Mouse (Mus musculus): ENCODE measurements around the gene Gm42420. TPM values are rescaled to one million over a fixed set of nuclear protein-coding genes. Genes with fewer than 3 reads are reported as not detected.

The Gm42420 gene
- 1.1 and 1.8 TPM in 2 replicates for polyA plus RNA-seq (2015; fragmentation: Nextera tagmentation; extraction: Ambion mirVana)

DNA sequence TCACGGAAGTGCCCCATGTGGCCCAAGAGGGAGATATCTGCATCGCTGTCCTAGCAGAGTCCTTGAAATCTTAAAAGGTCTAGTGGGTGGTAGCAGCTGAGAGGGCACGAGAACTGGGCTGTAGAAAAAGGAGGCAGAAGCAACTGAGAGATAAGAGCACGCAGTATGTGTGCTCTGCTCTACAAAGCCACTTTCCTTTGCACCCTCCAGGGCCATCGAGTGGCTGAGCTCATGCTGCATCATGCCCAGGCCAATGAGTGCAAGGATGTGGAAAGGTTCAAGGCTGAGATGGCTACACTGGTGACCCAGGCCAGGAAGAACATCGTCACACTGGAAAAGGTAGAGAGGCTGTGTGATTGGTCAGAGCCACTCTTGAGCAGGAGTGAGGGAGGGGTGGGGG lies at the start of gene Gm42420:
Gm42420 (plus strand) TSS at position 237 of the 400 bp plus-strand sequence.
- WGBS: 74% methylated on average over 6 of the region's 6 CpGs
- no peak within 1 kb of the TSS for H3K4me3 ChIP-seq
- H3K4me1 ChIP-seq: no peaks in the 10 kb centered on the region
- no peak within 1 kb of the TSS for H3K27ac ChIP-seq (replicated peaks)
- no peaks in the 10 kb centered on the region for H3K9me3 ChIP-seq
- H3K9ac ChIP-seq: no peak within 1 kb of the TSS
- no peaks in the 10 kb centered on the region for H3K27me3 ChIP-seq (replicated peaks)
- H3K4me2 ChIP-seq: no peak within 1 kb of the TSS
- H3K36me3 ChIP-seq: peaks cover 92% of the 10 kb centered on the region
- 0 out of 2 replicates have a peak, but pooled peaks have one; percentile 15 for ATAC-seq (ENCODE audit: extremely low read depth, insufficient number of reproducible peaks, low FRiP score, low TSS enrichment)

DNA sequence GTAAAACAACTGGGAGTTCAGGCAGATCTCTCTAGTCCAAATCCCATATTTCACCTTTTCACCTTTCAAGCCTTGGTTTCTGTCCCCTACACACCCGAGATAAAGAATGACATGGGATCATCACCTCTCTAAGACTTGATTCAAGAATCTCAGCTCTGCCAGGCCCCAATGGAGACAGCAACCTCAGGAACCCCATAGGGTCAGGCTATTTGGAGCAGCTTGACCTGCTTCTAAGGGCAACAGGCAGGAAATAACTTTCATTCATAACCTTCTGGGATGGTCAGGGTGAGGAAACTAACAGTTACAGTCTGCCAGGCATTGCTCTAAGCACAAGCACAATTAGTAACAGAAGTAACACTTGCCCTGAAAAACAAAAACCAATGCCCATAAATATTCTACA lies 48.9 kb upstream of the Gm42420 start:
- Histone ChIP-seq H3K4me2 (no peak overlapping the region), H3K9me3 (peaks cover 4% of the 10 kb centered on the region; the same call in 1 of the 2 replicates), H3K27ac (replicated peaks) (no peak overlapping the region), H3K27me3 (replicated peaks) (no peaks in the 10 kb centered on the region), H3K4me1 (peaks cover 37% of the 10 kb centered on the region), H3K9ac (no peak overlapping the region), H3K36me3 (peaks cover 13% of the 10 kb centered on the region), H3K4me3 (no peak overlapping the region)
- no peak for ATAC-seq (ENCODE audit: extremely low read depth, insufficient number of reproducible peaks, low FRiP score, low TSS enrichment)
- WGBS: 29% methylated on average over 1 of the region's 1 CpGs

- 92% methylated on average over 5 of the region's 5 CpGs for WGBS
- H3K4me2 ChIP-seq: no peak overlapping the region
- no peak overlapping the region for H3K4me3 ChIP-seq
- H3K9ac ChIP-seq: no peak overlapping the region
- peaks cover 4% of the 10 kb centered on the region; the same call in 1 of the 2 replicates for H3K9me3 ChIP-seq
- ATAC-seq (ENCODE audit: extremely low read depth, insufficient number of reproducible peaks, low FRiP score, low TSS enrichment): no peak
- H3K4me1 ChIP-seq: peaks cover 40% of the 10 kb centered on the region
- H3K27ac ChIP-seq (replicated peaks): no peak overlapping the region
- no peaks in the 10 kb centered on the region for H3K27me3 ChIP-seq (replicated peaks)
- peaks cover 13% of the 10 kb centered on the region for H3K36me3 ChIP-seq
Measured at GRCm38 (mm10) chr6:39537276-39537675, 48.3 kb upstream of the Gm42420 start.

- peak overlapping the region; percentile 24; the same call in 1 of the 2 replicates for H3K9ac ChIP-seq
- no peak for ATAC-seq (ENCODE audit: extremely low read depth, insufficient number of reproducible peaks, low FRiP score, low TSS enrichment)
- H3K4me3 ChIP-seq: no peak overlapping the region
- H3K27me3 ChIP-seq (replicated peaks): no peaks in the 10 kb centered on the region
- H3K9me3 ChIP-seq: peaks cover 4% of the 10 kb centered on the region; the same call in 1 of the 2 replicates
- peak overlapping the region; percentile 82 for H3K27ac ChIP-seq (replicated peaks)
- peaks cover 50% of the 10 kb centered on the region for H3K4me1 ChIP-seq
- H3K36me3 ChIP-seq: peaks cover 9% of the 10 kb centered on the region
- H3K4me2 ChIP-seq: no peak overlapping the region
- 60% methylated on average over 8 of the region's 8 CpGs for WGBS
Measured at GRCm38 (mm10) chr6:39538227-39538626, 47.3 kb upstream of the Gm42420 start.

GRCm38 (mm10) chr6:39539679-39540155 lies 45.8 kb upstream of the Gm42420 start:
- peak overlapping the region; percentile 56 for H3K4me2 ChIP-seq
- 15% methylated on average over 7 of the region's 7 CpGs for WGBS
- H3K4me3 ChIP-seq: peak overlapping the region; percentile 17; the same call in 1 of the 2 replicates
- H3K9ac ChIP-seq: peak overlapping the region; percentile 1
- H3K9me3 ChIP-seq: no peaks in the 10 kb centered on the region
- peaks cover 65% of the 10 kb centered on the region for H3K4me1 ChIP-seq
- H3K27me3 ChIP-seq (replicated peaks): no peaks in the 10 kb centered on the region
- ATAC-seq (ENCODE audit: extremely low read depth, insufficient number of reproducible peaks, low FRiP score, low TSS enrichment): peak; percentile 38; the same call in 1 of the 2 replicates
- H3K27ac ChIP-seq (replicated peaks): peak overlapping the region; percentile 82
- H3K36me3 ChIP-seq: no peaks in the 10 kb centered on the region

DNA sequence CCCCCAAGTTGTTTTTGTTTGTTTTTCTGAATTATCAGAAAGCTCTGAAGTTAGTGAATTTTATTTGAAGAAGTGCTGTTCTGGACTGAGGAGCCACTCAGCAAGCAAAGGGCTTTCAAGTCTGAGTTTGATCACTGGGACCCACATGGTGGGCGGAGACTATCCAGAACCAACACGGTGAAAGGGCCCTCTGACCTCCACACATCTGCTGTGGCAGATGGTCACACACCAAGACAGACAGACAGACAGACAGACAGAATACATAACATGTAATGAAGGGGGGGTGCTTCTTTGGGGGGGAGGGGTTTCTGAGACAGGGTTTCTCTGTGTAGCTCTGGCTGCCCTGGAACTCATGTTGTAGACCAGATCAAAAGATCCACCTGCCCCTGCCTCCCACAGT lies 45.0 kb upstream of the Gm42420 start:
- Histone ChIP-seq H3K4me3 (no peak overlapping the region), H3K27ac (replicated peaks) (peak overlapping the region; percentile 82), H3K36me3 (no peaks in the 10 kb centered on the region), H3K4me1 (peaks cover 73% of the 10 kb centered on the region), H3K9me3 (no peaks in the 10 kb centered on the region), H3K9ac (no peak overlapping the region), H3K27me3 (replicated peaks) (no peaks in the 10 kb centered on the region), H3K4me2 (peak overlapping the region; percentile 56; the same call in 1 of the 2 replicates)
- ATAC-seq (ENCODE audit: extremely low read depth, insufficient number of reproducible peaks, low FRiP score, low TSS enrichment): no peak
- WGBS: 43% methylated on average over 2 of the region's 2 CpGs

DNA sequence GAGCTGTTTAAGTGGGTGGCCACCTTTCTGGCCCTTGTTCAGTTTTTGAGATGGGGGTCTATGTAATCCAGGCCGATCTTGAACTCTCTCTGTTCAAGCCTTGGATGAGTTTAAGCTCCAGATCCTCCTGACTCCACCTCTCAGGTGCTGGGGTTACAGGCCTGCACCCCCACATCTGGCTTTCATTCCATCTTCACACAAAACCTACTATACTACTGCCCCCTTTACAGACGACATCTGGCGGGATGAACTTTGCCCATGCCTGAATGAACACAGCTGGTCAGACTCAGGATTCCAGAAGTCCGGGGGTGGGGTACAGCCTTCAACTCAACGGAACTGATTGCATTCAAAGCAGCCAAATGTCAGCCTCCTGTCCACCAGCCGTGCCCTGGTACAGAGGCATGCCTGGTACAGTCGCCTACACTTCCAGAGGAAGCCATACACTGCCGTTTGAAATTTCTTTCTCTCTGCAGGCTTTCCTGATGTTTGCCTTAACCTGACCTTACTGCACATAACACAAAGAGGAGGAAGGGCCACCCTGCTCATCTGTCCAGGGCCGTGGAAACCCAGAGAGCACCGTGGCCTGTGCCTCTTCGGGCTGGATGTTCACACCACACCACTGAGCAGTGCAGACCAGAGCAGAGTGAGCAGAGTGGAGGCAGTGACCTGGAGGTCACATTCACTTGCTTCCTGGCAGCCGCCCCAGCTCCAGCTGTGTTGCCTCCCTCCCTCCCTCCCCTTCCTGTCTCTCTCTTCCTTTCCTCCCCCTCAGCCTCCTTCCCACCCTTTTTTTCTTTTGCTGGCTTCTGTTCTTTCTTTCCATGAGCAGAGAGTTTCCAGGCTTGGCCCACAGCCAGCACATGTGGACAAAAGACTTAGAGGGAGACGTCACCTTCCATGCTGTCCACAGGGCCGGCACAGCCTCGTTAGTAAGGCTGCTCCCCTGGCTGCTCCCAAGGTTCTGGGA lies 42.6 kb upstream of the Gm42420 start:
- H3K36me3 ChIP-seq: no peaks in the 10 kb centered on the region
- no peaks in the 10 kb centered on the region for H3K9me3 ChIP-seq
- H3K9ac ChIP-seq: peak overlapping the region; percentile 69
- H3K4me2 ChIP-seq: peak overlapping the region; percentile 42
- no peak overlapping the region for H3K4me3 ChIP-seq
- WGBS: 22% methylated on average over 15 of the region's 15 CpGs
- H3K27me3 ChIP-seq (replicated peaks): no peaks in the 10 kb centered on the region
- ATAC-seq (ENCODE audit: extremely low read depth, insufficient number of reproducible peaks, low FRiP score, low TSS enrichment): peak; percentile 74
- H3K4me1 ChIP-seq: peaks cover 78% of the 10 kb centered on the region
- peak overlapping the region; percentile 92 for H3K27ac ChIP-seq (replicated peaks)

- H3K9me3 ChIP-seq: no peaks in the 10 kb centered on the region
- ATAC-seq (ENCODE audit: extremely low read depth, insufficient number of reproducible peaks, low FRiP score, low TSS enrichment): no peak
- 53% methylated on average over 15 of the region's 15 CpGs for WGBS
- H3K36me3 ChIP-seq: no peaks in the 10 kb centered on the region
- H3K9ac ChIP-seq: peak overlapping the region; percentile 69
- H3K4me2 ChIP-seq: peak overlapping the region; percentile 42; the same call in 1 of the 2 replicates
- peak overlapping the region; percentile 92 for H3K27ac ChIP-seq (replicated peaks)
- H3K4me3 ChIP-seq: no peak overlapping the region
- peaks cover 68% of the 10 kb centered on the region for H3K4me1 ChIP-seq
- H3K27me3 ChIP-seq (replicated peaks): no peaks in the 10 kb centered on the region
Measured at GRCm38 (mm10) chr6:39543769-39544420, 41.7 kb upstream of the Gm42420 start.

GRCm38 (mm10) chr6:39545474-39545873 lies 40.1 kb upstream of the Gm42420 start:
- ATAC-seq (ENCODE audit: extremely low read depth, insufficient number of reproducible peaks, low FRiP score, low TSS enrichment): no peak
- Histone ChIP-seq H3K36me3 (no peaks in the 10 kb centered on the region), H3K4me3 (no peak overlapping the region), H3K27me3 (replicated peaks) (no peaks in the 10 kb centered on the region), H3K9me3 (no peaks in the 10 kb centered on the region), H3K27ac (replicated peaks) (peak overlapping the region; percentile 92), H3K9ac (no peak overlapping the region), H3K4me1 (peaks cover 52% of the 10 kb centered on the region), H3K4me2 (no peak overlapping the region)
- WGBS: 79% methylated on average over 7 of the region's 7 CpGs

- no peaks in the 10 kb centered on the region for H3K9me3 ChIP-seq
- H3K4me2 ChIP-seq: no peak overlapping the region
- no peak overlapping the region for H3K9ac ChIP-seq
- H3K36me3 ChIP-seq: peaks cover 7% of the 10 kb centered on the region; the same call in 1 of the 2 replicates
- peaks cover 44% of the 10 kb centered on the region for H3K4me1 ChIP-seq
- no peak overlapping the region for H3K4me3 ChIP-seq
- no peak overlapping the region for H3K27ac ChIP-seq (replicated peaks)
- WGBS: 85% methylated on average over 5 of the region's 5 CpGs
- no peaks in the 10 kb centered on the region for H3K27me3 ChIP-seq (replicated peaks)
- no peak for ATAC-seq (ENCODE audit: extremely low read depth, insufficient number of reproducible peaks, low FRiP score, low TSS enrichment)
Measured at GRCm38 (mm10) chr6:39548030-39548429, 37.5 kb upstream of the Gm42420 start.

Data from heart, embryonic 13.5 days (tissue).